15 mouse cellular contexts compared by ENCODE assay signal in the genomic region with DNA sequence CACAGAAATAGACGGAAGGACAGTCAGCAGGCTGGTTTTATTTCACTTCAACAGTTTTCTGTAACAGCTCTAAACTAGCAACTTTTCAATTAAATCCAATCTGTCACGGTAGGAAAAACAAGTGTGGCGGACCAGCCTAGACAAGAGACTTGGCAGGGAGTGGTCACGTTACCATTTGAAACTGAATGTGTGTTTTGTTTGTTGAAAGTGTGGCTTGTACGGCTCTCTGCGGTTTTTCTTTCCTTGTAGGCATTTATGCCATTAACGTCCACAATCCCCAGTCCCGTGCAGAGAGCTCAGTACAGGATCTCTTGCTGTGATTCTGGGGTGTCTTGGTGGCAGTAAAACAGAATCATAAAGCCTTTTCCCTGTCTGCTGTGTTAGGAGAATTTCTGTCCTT.
A peak's percentile ranks its signal among the peaks of the same experiment; 100 is the strongest.
DNase-seq lines count a peak whose midpoint lies in the region; ATAC-seq lines count a peak whose summit lies in the region.
"Had no signal": no experiment of that assay in that cellular context is flagged by ENCODE, and none has a peak within 500 bp of the region (broad histone marks: within the 10 kb centered on the region; RNA-seq: fewer than 3 reads in every experiment).

No protein-coding gene starts in this region.

- no peaks in the 10 kb centered on the region for H3K4me1 ChIP-seq in hindbrain, embryonic 11.5 days (replicated peaks; ENCODE audit: control insufficient read depth, insufficient read depth, low read length)
- H3K4me1 ChIP-seq in hindbrain, embryonic 10.5 days (replicated peaks) = peaks cover 6% of the 10 kb centered on the region; the same call in 1 of the 2 replicates
- no peaks in the 10 kb centered on the region for H3K4me1 ChIP-seq in hindbrain, embryonic 15.5 days (replicated peaks)
- H3K4me1 ChIP-seq in neural tube, embryonic 13.5 days (replicated peaks) = peaks cover 8% of the 10 kb centered on the region; the same call in 1 of the 2 replicates
- H3K4me1 ChIP-seq: liver, embryonic 15.5 days had no signal

- no peak overlapping the region for H3K27ac ChIP-seq in hindbrain, embryonic 11.5 days (ENCODE audit: low read depth, low read length)
- no peak overlapping the region for H3K27ac ChIP-seq in hindbrain, embryonic 10.5 days
- no peak overlapping the region for H3K27ac ChIP-seq in hindbrain, embryonic 15.5 days (replicated peaks)
- no peak overlapping the region for H3K27ac ChIP-seq in neural tube, embryonic 13.5 days (replicated peaks)
- H3K27ac ChIP-seq: liver, embryonic 15.5 days had no signal

- no peak overlapping the region for H3K9ac ChIP-seq in hindbrain, embryonic 11.5 days (ENCODE audit: low read depth, low read length)
- no peak overlapping the region for H3K9ac ChIP-seq in hindbrain, embryonic 15.5 days
- H3K9ac ChIP-seq in neural tube, embryonic 13.5 days = no peak overlapping the region
- H3K9ac ChIP-seq: liver, embryonic 15.5 days had no signal

- no peak overlapping the region for H3K4me2 ChIP-seq in hindbrain, embryonic 11.5 days (replicated peaks; ENCODE audit: low read depth, low read length)
- no peak overlapping the region for H3K4me2 ChIP-seq in hindbrain, embryonic 15.5 days
- H3K4me2 ChIP-seq in neural tube, embryonic 13.5 days = peak overlapping the region; percentile 26; the same call in 1 of the 2 replicates
- H3K4me2 ChIP-seq: liver, embryonic 15.5 days had no signal

- DNase-seq in hindbrain, embryonic 11.5 days (ENCODE audit: low spot score) = peak; percentile 6
- no peak for DNase-seq in hindbrain, embryonic 10.5 days (ENCODE audit: low spot score)
- peak; percentile 26 for DNase-seq in embryo, embryonic 10.5 days (ENCODE audit: low spot score)
- no peak for DNase-seq in ovary, postnatal 14 days (ENCODE audit: low spot score)
- DNase-seq in heart, adult 11 months = no peak
- DNase-seq in adrenal gland, postnatal 4 days (ENCODE audit: low spot score in 2 of 2) = no peak
- DNase-seq: adrenal gland, postnatal 10 days; cerebellum, adult 18-20 months; gastrocnemius, postnatal 10 days; left cerebral cortex, postnatal 4 days had no signal

- H3K27me3 ChIP-seq in hindbrain, embryonic 11.5 days (ENCODE audit: control insufficient read depth, insufficient read depth, low read length) = no peaks in the 10 kb centered on the region
- H3K27me3 ChIP-seq in hindbrain, embryonic 10.5 days (ENCODE audit: insufficient read depth, poor library complexity, severe bottlenecking) = no peaks in the 10 kb centered on the region
- 0 out of 2 replicates have a peak, but pooled peaks cover 6% of the 10 kb centered on the region for H3K27me3 ChIP-seq in hindbrain, embryonic 15.5 days
- H3K27me3 ChIP-seq in neural tube, embryonic 13.5 days = peaks cover 10% of the 10 kb centered on the region; the same call in 1 of the 2 replicates
- H3K27me3 ChIP-seq: liver, embryonic 15.5 days; Patski had no signal

- H3K36me3 ChIP-seq in hindbrain, embryonic 11.5 days (ENCODE audit: control insufficient read depth, insufficient read depth, low read length) = no peaks in the 10 kb centered on the region
- H3K36me3 ChIP-seq in hindbrain, embryonic 10.5 days = no peaks in the 10 kb centered on the region
- H3K36me3 ChIP-seq in hindbrain, embryonic 15.5 days = no peaks in the 10 kb centered on the region
- H3K36me3 ChIP-seq in neural tube, embryonic 13.5 days = no peaks in the 10 kb centered on the region
- H3K36me3 ChIP-seq: liver, embryonic 15.5 days had no signal

- 45% methylated on average over 8 of the region's 8 CpGs for WGBS in hindbrain, embryonic 11.5 days
- WGBS in hindbrain, embryonic 10.5 days = 34% methylated on average over 8 of the region's 8 CpGs
- WGBS in hindbrain, embryonic 15.5 days = 28% methylated on average over 8 of the region's 8 CpGs
- 13% methylated on average over 8 of the region's 8 CpGs for WGBS in neural tube, embryonic 13.5 days

- no peaks in the 10 kb centered on the region for H3K9me3 ChIP-seq in hindbrain, embryonic 11.5 days (ENCODE audit: control insufficient read depth, low read length)
- H3K9me3 ChIP-seq in hindbrain, embryonic 10.5 days = no peaks in the 10 kb centered on the region
- no peaks in the 10 kb centered on the region for H3K9me3 ChIP-seq in hindbrain, embryonic 15.5 days
- H3K9me3 ChIP-seq in neural tube, embryonic 13.5 days = no peaks in the 10 kb centered on the region
- H3K9me3 ChIP-seq: liver, embryonic 15.5 days had no signal

- ATAC-seq in hindbrain, embryonic 11.5 days (ENCODE audit: low FRiP score) = peak; percentile 56; the same call in 1 of the 2 replicates
- ATAC-seq in hindbrain, embryonic 15.5 days (ENCODE audit: low FRiP score, low read depth) = peak; percentile 38; the same call in 1 of the 2 replicates
- ATAC-seq in neural tube, embryonic 13.5 days (ENCODE audit: low read depth) = peak; percentile 77
- ATAC-seq: intestine, postnatal 0 days; Patski had no signal

- H3K4me3 ChIP-seq in hindbrain, embryonic 11.5 days (ENCODE audit: low read depth, low read length) = no peak overlapping the region
- no peak overlapping the region for H3K4me3 ChIP-seq in hindbrain, embryonic 10.5 days
- H3K4me3 ChIP-seq in hindbrain, embryonic 15.5 days = no peak overlapping the region
- H3K4me3 ChIP-seq in neural tube, embryonic 13.5 days = no peak overlapping the region
- H3K4me3 ChIP-seq: liver, embryonic 15.5 days had no signal

Comparison
In these comparisons a context has a peak if more than half of its experiments do, and no peak if none do; other contexts are left out.
1. DNase-seq: peak in hindbrain, embryonic 11.5 days (single experiment) and embryo, embryonic 10.5 days (single experiment); none in hindbrain, embryonic 10.5 days (single experiment), ovary, postnatal 14 days (single experiment), heart, adult 11 months (single experiment) and adrenal gland, postnatal 4 days (0 of 2).
2. Peak in every context shown above with its lines, with median percentiles within 50 percentile points of each other: ATAC-seq.